Mouse (Mus musculus) kidney, adult 18-20 months (tissue): Measurements from ENCODE around the gene Dpp10.

Source experiments
- DNase-seq: peaks from one replicate; pipeline ENCODE4 v3.0.0; 2021

Gene Dpp10

GRCm38 (mm10) chr1:123902628-123903027 is 142.7 kb downstream of the Dpp10 start:
- no peak for DNase-seq

GRCm38 (mm10) chr1:123901218-123901617 is 144.1 kb downstream of the Dpp10 start:
- DNase-seq: no peak

- DNase-seq: no peak
Observed at GRCm38 (mm10) chr1:123887243-123887642, 158.1 kb downstream of the Dpp10 start.

DNA sequence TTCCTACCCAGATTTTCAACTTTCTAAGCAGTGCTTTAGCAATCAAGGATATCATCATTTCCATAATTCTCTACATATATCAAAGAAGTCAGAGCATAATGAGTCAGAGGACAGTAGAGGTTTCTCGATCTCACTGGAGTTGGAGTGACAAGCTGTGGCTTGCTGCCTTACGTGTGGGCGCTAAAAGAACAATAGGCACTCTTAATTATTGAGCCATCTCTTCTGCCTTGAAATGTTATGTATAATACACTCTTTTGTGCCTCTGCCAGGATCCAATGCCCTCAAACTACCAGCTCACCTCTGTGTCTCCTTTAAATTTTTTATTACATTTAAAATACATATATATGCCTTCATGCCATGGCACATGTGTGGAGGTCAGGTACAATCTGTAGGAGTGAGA is 198.5 kb downstream of the Dpp10 start:
- DNase-seq: no peak

GRCm38 (mm10) chr1:123801206-123801605 is 244.2 kb downstream of the Dpp10 start:
- DNase-seq: no peak

DNA sequence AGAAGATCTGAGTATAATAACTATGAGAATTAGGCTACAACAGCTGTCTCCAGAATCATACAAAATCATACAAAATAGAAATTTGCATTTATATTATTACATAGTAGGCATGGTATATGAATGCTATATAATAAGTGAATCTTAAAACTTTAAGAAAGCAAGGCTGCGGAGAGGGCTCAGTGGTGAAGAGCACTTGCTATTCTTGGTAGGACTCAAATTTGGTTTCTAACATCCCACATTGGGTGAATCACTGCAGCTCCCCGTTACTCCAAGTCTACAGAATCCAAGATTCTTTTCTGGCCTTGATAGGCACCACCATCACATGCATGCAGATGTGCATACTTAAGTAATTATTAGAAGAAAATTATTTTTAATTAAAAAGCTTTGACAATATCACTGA is 279.8 kb downstream of the Dpp10 start:
- DNase-seq: no peak

DNA sequence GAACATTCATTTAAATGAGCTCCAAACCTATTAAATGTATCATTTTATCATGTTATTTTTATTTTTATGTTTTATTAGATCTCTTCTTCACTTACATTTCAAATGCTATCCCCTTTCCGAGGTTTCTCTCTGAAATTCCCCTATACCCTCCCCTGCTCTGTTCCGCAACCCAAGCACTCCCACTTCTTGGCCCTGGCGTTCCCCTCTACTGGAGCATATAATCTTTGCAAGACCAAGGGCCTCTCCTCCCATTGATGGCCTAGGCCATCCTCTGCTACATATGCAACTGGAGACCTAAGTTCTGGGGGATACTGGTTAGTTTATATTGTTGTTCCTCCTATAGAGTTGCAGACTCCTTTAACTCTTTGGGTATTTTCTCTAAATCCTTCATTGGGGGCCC is 283.1 kb downstream of the Dpp10 start:
- no peak for DNase-seq

DNA sequence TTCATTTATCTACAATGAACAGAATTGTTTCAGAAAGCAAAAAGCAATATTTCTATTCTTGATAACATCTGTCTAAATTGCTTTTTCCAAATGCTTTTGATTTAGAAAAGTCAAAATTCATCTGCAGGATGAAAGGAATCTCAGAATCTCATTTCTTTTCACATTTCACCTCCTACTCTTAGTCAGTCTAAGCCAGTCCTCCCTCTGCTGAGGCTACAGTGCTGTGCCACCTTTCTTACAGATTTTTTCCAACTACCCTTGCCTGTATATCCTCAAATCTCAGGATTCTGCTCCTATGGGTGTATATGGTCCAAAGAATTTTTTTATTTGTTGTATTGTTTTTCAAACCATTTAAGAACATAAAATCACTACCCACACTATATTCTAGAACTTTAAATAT is 289.3 kb downstream of the Dpp10 start:
- no peak for DNase-seq

- no peak for DNase-seq
Observed at GRCm38 (mm10) chr1:123707292-123707691, 338.1 kb downstream of the Dpp10 start.

DNA sequence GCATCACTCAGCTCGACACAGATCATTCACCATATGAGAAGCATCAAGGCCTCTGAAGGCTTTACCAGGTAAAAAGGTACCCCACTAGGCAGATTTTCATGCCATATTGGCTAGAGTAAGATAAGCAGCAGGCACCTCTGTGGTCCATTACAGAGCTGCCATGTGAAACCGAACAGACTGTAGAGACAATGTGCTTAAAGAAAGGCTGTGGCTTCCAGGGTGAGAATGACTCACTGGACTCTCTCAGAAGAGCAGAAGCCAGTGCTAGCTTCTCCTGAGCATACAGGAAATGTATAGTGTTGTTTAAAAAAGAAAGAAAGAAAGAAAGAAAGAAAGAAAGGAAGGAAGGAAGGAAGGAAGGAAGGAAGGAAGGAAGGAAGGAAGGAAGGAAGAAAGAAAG is 386.9 kb downstream of the Dpp10 start:
- DNase-seq: no peak

GRCm38 (mm10) chr1:123656607-123657006 is 388.8 kb downstream of the Dpp10 start:
- no peak for DNase-seq

GRCm38 (mm10) chr1:123637897-123638296 is 407.5 kb downstream of the Dpp10 start:
- no peak for DNase-seq

DNA sequence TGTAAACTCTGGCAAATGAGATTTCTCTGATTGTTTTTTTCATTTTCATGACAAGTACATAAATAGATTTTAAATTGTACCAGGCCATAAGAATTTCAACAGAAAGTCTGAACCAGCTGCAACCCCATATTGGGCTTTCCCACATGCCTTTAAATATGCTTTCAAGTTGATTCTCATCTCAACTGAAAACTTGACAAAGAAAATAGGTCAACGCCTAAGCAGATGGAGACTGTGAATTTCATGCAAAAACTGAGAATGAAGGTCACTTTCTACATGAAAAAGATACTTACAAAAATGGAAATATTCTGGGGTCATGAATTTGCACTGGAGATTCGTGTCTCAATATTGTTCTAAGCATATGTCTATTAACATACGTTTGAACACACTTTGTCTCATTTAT is 417.1 kb downstream of the Dpp10 start:
- no peak for DNase-seq

- DNase-seq: no peak
Observed at GRCm38 (mm10) chr1:123584857-123585256, 460.5 kb downstream of the Dpp10 start.

- DNase-seq: no peak
Observed at GRCm38 (mm10) chr1:123580112-123580511, 465.2 kb downstream of the Dpp10 start.

GRCm38 (mm10) chr1:123573713-123574112 is 471.6 kb downstream of the Dpp10 start:
- DNase-seq: no peak

DNA sequence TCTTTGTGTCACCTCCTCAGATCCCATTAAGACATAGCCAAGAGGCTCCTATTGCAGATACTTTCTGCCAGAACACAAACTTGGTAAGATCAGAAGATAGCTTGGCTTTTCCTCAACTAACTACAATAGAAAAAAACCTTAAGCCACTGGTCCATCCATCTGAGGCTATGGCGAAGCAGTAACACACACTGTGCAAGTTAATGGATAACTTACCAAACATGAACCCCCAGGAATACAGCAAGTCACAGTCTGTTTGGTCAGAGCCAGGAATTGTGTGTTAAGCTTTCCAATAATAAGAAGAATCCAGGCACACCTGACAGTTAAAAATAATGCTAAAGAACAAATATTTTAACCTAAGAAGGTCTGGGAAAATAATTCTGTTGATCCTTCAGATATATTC is 502.9 kb downstream of the Dpp10 start:
- DNase-seq: no peak

GRCm38 (mm10) chr1:123467729-123468128 is 577.6 kb downstream of the Dpp10 start:
- no peak for DNase-seq

- DNase-seq: peak; percentile 33
Observed at GRCm38 (mm10) chr1:123414163-123414562, 631.2 kb downstream of the Dpp10 start.

- no peak for DNase-seq
Observed at GRCm38 (mm10) chr1:123351300-123351699, 694.1 kb downstream of the Dpp10 start.

DNA sequence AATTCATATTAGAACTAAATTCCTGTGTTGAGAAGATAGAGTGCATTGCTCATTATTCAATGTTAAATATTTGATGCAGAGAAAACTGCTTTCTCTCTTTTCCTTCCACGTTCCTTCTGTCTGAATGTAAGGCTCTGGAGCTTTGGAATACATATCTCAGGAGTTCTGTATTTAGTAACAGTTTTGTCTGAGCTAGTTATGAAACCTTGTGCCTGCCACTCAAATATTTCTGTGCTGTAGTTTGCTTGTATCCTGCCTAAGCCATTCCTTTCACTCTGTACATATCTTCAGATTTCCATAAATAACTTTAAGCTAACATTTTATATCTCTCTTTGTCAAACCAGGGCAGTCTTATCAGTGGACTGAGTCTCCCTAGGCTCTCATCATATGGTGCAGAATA is 707.5 kb downstream of the Dpp10 start:
- DNase-seq: no peak

GRCm38 (mm10) chr1:123316886-123317285 is 728.5 kb downstream of the Dpp10 start:
- DNase-seq: peak; percentile 16
